Mouse (Mus musculus) CH12F3 (cell line): ENCODE data around the gene Msln.

ENCODE experiments used
- in situ Hi-C: fragments of 300-500 bp; cut with MboI; formaldehyde crosslinking; loops from 2 replicates; pipeline ENCODE4 v1.14.3; 2020; ENCODE audit warnings: low sequenced_read_pairs

The Msln gene

GRCm38 (mm10) chr17:25754241-25754640 is at the start of gene Msln:
Gene Msln (minus strand): TSS chr17:25754378.
- in situ Hi-C loops, result no loop called here

- in situ Hi-C loops, result no loop called here
Observed at GRCm38 (mm10) chr17:25802825-25803517, 48.8 kb upstream of the Msln start.

GRCm38 (mm10) chr17:25801029-25801428 is 46.9 kb upstream of the Msln start:
- in situ Hi-C loops, result no loop called here

- in situ Hi-C loops, result no loop called here
Observed at GRCm38 (mm10) chr17:25796951-25797369, 42.8 kb upstream of the Msln start, which contains the start of gene Metrn. Gene Metrn (minus strand): TSS chr17:25797136.

- in situ Hi-C loops, result no loop called here
Observed at GRCm38 (mm10) chr17:25796211-25796771, 42.1 kb upstream of the Msln start.

GRCm38 (mm10) chr17:25795609-25796092 is 41.5 kb upstream of the Msln start, which contains the start of gene AC134908.4:
Gene AC134908.4 (minus strand): TSS chr17:25795659.
- in situ Hi-C loops, result no loop called here

GRCm38 (mm10) chr17:25794998-25795397 is 40.8 kb upstream of the Msln start:
- in situ Hi-C loops, result no loop called here

GRCm38 (mm10) chr17:25794197-25794596 is 40.0 kb upstream of the Msln start:
- in situ Hi-C loops, result no loop called here

- in situ Hi-C loops, result no loop called here
Observed at GRCm38 (mm10) chr17:25792615-25793014, 38.4 kb upstream of the Msln start, which contains the start of gene Fam173a. Gene Fam173a (minus strand): TSS chr17:25792901.

- in situ Hi-C loops, result no loop called here
Observed at GRCm38 (mm10) chr17:25791843-25792527, 37.8 kb upstream of the Msln start.

- in situ Hi-C loops, result no loop called here
Observed at GRCm38 (mm10) chr17:25791320-25791842, 37.2 kb upstream of the Msln start.

- in situ Hi-C loops, result no loop called here
Observed at GRCm38 (mm10) chr17:25786781-25787504, 32.8 kb upstream of the Msln start.

GRCm38 (mm10) chr17:25786280-25786679 is 32.1 kb upstream of the Msln start, which contains the start of gene Ccdc78:
Gene Ccdc78 (plus strand): TSS chr17:25786580.
- in situ Hi-C loops, result no loop called here

GRCm38 (mm10) chr17:25785281-25785745 is 31.1 kb upstream of the Msln start, which contains the start of gene Haghl:
Gene Haghl (minus strand): TSS chr17:25785673.
- in situ Hi-C loops, result no loop called here

- in situ Hi-C loops, result no loop called here
Observed at GRCm38 (mm10) chr17:25783861-25784574, 29.8 kb upstream of the Msln start.

- in situ Hi-C loops, result no loop called here
Observed at GRCm38 (mm10) chr17:25783086-25783485, 28.9 kb upstream of the Msln start.

GRCm38 (mm10) chr17:25781339-25781738 is 27.2 kb upstream of the Msln start:
- in situ Hi-C loops, result no loop called here

- in situ Hi-C loops, result no loop called here
Observed at GRCm38 (mm10) chr17:25777948-25778347, 23.8 kb upstream of the Msln start.

GRCm38 (mm10) chr17:25775318-25776062 is 21.3 kb upstream of the Msln start:
- in situ Hi-C loops, result no loop called here
